Mouse (Mus musculus) bone marrow macrophage, adult 2 months (primary cell): ENCODE measurements around the gene Gid4.

Experiments used
- CTCF ChIP-seq: IDR thresholded peaks from 2 replicates; pipeline ENCODE4 v1.5.1; 2012; ENCODE audit warnings: low read depth, mild to moderate bottlenecking, low read length, moderate library complexity
- POLR2A ChIP-seq: IDR thresholded peaks from 2 replicates; pipeline ENCODE4 v1.6.1; 2012; ENCODE audit warnings: mild to moderate bottlenecking, low read depth, low read length, borderline replicate concordance

- TF ChIP-seq CTCF (no peak), POLR2A (no peak)
Observed at GRCm38 (mm10) chr11:60440176-60440575, 23.2 kb downstream of the Gid4 start.
